In genomic region chr6:127335996-127336660, GRCm38 (mm10) we compare ENCODE assay signal across 8 mouse cellular contexts.
DNase-seq lines count a peak whose midpoint lies in the region; ATAC-seq and TF ChIP-seq lines count a peak whose summit lies in the region.

No protein-coding gene starts in this region.

- H3K27me3 ChIP-seq in kidney, embryonic 14.5 days (ENCODE audit: control insufficient read depth, insufficient read depth, low read length), result no peaks in the 10 kb centered on the region
- H3K27me3 ChIP-seq in intestine, postnatal 0 days (replicated peaks; ENCODE audit: control insufficient read depth, insufficient read depth, low read length), result no peaks in the 10 kb centered on the region; the same call in 1 of the 2 replicates
- no peaks in the 10 kb centered on the region for H3K27me3 ChIP-seq in neural tube, embryonic 14.5 days (ENCODE audit: control insufficient read depth, insufficient read depth, low read length)

- TF ChIP-seq POLR2A in embryonic fibroblast, embryonic 13.5 days (IDR thresholded peaks at IDR 0.05; ENCODE audit: low read depth, low read length), result no peak

- H3K9ac ChIP-seq in kidney, embryonic 14.5 days (ENCODE audit: low read depth, low read length), result peak overlapping the region; percentile 8; the same call in 1 of the 2 replicates
- H3K9ac ChIP-seq in intestine, postnatal 0 days (ENCODE audit: low read depth, low read length), result no peak overlapping the region
- H3K9ac ChIP-seq in neural tube, embryonic 14.5 days (replicated peaks; ENCODE audit: low read depth, low read length), result no peak overlapping the region

- no peaks in the 10 kb centered on the region for H3K9me3 ChIP-seq in kidney, embryonic 14.5 days (ENCODE audit: control insufficient read depth, low read length)
- H3K9me3 ChIP-seq in intestine, postnatal 0 days (ENCODE audit: control insufficient read depth), result no peaks in the 10 kb centered on the region
- no peaks in the 10 kb centered on the region for H3K9me3 ChIP-seq in neural tube, embryonic 14.5 days (ENCODE audit: control insufficient read depth, low read length)

- no peak overlapping the region for H3K4me3 ChIP-seq in kidney, embryonic 14.5 days (ENCODE audit: low read length)
- no peak overlapping the region for H3K4me3 ChIP-seq in embryonic fibroblast, embryonic 13.5 days (ENCODE audit: insufficient read depth, low read length)
- H3K4me3 ChIP-seq in intestine, postnatal 0 days (ENCODE audit: low read depth, low read length), result no peak overlapping the region
- no peak overlapping the region for H3K4me3 ChIP-seq in neural tube, embryonic 14.5 days (ENCODE audit: low read depth, low read length)

- no peaks in the 10 kb centered on the region for H3K36me3 ChIP-seq in kidney, embryonic 14.5 days (ENCODE audit: control insufficient read depth, insufficient read depth, low read length)
- no peaks in the 10 kb centered on the region for H3K36me3 ChIP-seq in intestine, postnatal 0 days (ENCODE audit: control insufficient read depth, insufficient read depth)
- H3K36me3 ChIP-seq in neural tube, embryonic 14.5 days (ENCODE audit: control insufficient read depth, insufficient read depth, low read length), result no peaks in the 10 kb centered on the region

- H3K27ac ChIP-seq in kidney, embryonic 14.5 days (ENCODE audit: low read depth, low read length), result peak overlapping the region; percentile 67
- H3K27ac ChIP-seq in embryonic fibroblast, embryonic 13.5 days (ENCODE audit: insufficient read depth, low read length), result peak overlapping the region; percentile 3; the same call in 1 of the 2 replicates
- H3K27ac ChIP-seq in intestine, postnatal 0 days (ENCODE audit: low read depth, low read length), result peak overlapping the region; percentile 43; the same call in 1 of the 2 replicates
- no peak overlapping the region for H3K27ac ChIP-seq in neural tube, embryonic 14.5 days (ENCODE audit: low read depth, low read length)

- H3K4me1 ChIP-seq in kidney, embryonic 14.5 days (ENCODE audit: control insufficient read depth, insufficient read depth, low read length), result peaks cover 47% of the 10 kb centered on the region
- H3K4me1 ChIP-seq in embryonic fibroblast, embryonic 13.5 days (ENCODE audit: control insufficient read depth, insufficient read depth, low read length), result 0 out of 2 replicates have a peak, but pooled peaks cover 3% of the 10 kb centered on the region
- H3K4me1 ChIP-seq in intestine, postnatal 0 days (replicated peaks; ENCODE audit: control insufficient read depth, insufficient read depth, low read length), result peaks cover 12% of the 10 kb centered on the region
- peaks cover 16% of the 10 kb centered on the region; the same call in 1 of the 2 replicates for H3K4me1 ChIP-seq in neural tube, embryonic 14.5 days (ENCODE audit: control insufficient read depth, insufficient read depth, low read length)

- peak; percentile 9; the same call in 1 of the 2 replicates for ATAC-seq in kidney, embryonic 14.5 days (ENCODE audit: low FRiP score, low TSS enrichment)
- peak; percentile 25 for ATAC-seq in intestine, postnatal 0 days
- ATAC-seq in neural tube, embryonic 14.5 days (ENCODE audit: low read depth), result 0 out of 2 replicates have a peak, but pooled peaks have one; percentile 3
- no peak for ATAC-seq in erythroblast, adult 5-6 weeks (replicated peaks; ENCODE audit: low FRiP score, poor library complexity, severe bottlenecking)

- WGBS in kidney, embryonic 14.5 days, result 28% methylated on average over 12 of the region's 12 CpGs
- WGBS in intestine, postnatal 0 days, result 60% methylated on average over 12 of the region's 12 CpGs
- 10% methylated on average over 12 of the region's 12 CpGs for WGBS in neural tube, embryonic 14.5 days

- no peak overlapping the region; the same call in 1 of the 2 replicates for H3K4me2 ChIP-seq in kidney, embryonic 14.5 days (replicated peaks; ENCODE audit: low read depth, low read length)
- H3K4me2 ChIP-seq in intestine, postnatal 0 days (replicated peaks; ENCODE audit: low read depth), result no peak overlapping the region
- H3K4me2 ChIP-seq in neural tube, embryonic 14.5 days (ENCODE audit: low read depth, low read length), result no peak overlapping the region

- no peak for TF ChIP-seq CTCF in embryonic fibroblast, embryonic 13.5 days (IDR thresholded peaks at IDR 0.05; ENCODE audit: borderline replicate concordance, insufficient read depth, low read length)
- no peak for TF ChIP-seq CTCF in intestine, postnatal 0 days (IDR thresholded peaks at IDR 0.05; ENCODE audit: low read depth)

- no peak for DNase-seq in kidney, postnatal 25 days
- no peak for DNase-seq in adrenal gland, adult 2 months
- DNase-seq in MN1 (ENCODE audit: low spot score), result no peak
